Mouse (Mus musculus) gastrocnemius, adult 18-20 months (tissue): ENCODE results near the gene C2cd2l. TPM values are rescaled to one million over a fixed set of nuclear protein-coding genes. Genes with fewer than 3 reads are reported as not detected.
"Not testable (repeated sequence)": the region's sequence is repeated elsewhere in the genome, so short reads cannot be mapped to it uniquely, and the experiment has no call there.

Experiments used
- DNase-seq: peaks from one replicate; pipeline ENCODE4 v3.0.0; 2021; ENCODE audit warnings: low spot score
- total RNA-seq, 2 experiments: library from RNA; stranded (reverse); gene quantifications; 2 replicates each; pipeline ENCODE4 v1.2.3; 2021

C2cd2l gene
- total RNA-seq, 2 experiments from 2014 or later, result 14.1 to 14.8 TPM

- DNase-seq, result not testable (repeated sequence)
Observed at GRCm38 (mm10) chr9:44336513-44336912, 16.4 kb upstream of the C2cd2l start.

GRCm38 (mm10) chr9:44336093-44336406 is 16.0 kb upstream of the C2cd2l start:
- DNase-seq, result no peak

GRCm38 (mm10) chr9:44335331-44336092 is 15.4 kb upstream of the C2cd2l start:
- DNase-seq, result no peak

DNA sequence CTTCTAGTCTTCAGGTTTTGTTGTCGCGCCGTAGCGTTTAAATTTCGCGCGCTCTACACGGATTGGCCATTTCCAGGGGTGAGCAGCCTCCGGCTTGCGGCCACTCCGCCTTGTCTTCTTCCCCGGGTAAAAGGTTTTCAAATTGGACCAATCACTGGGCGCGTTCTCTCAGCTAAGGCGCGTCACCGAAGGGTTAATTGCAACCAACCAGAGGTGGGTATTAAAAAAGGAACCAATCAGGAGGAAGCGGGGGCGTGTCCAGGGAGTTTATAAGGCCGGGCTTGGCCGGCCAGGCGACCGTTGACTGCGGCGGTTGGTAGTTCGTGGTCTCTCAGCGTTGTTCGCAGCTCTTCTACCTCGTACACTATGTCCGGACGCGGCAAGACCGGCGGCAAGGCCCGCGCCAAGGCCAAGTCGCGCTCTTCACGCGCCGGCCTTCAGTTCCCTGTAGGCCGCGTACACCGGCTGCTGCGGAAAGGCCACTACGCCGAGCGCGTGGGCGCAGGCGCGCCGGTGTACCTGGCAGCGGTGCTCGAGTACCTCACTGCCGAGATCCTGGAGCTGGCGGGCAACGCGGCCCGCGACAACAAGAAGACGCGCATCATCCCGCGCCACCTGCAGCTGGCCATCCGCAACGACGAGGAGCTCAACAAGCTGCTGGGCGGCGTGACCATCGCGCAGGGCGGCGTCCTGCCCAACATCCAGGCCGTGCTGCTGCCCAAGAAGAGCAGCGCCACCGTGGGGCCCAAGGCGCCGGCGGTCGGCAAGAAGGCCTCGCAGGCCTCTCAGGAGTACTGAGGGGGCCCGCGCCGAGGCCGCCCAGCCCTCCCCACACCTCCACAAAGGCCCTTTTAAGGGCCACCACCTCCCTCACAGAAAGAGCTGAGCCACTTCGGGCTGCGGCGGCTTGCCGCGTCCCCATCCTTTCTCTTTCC is 14.6 kb upstream of the C2cd2l start, which contains the start of gene H2afx:
TSS of gene H2afx (plus strand) at position 299 of the 935 bp plus-strand sequence.
- DNase-seq, result peak; percentile 99

DNA sequence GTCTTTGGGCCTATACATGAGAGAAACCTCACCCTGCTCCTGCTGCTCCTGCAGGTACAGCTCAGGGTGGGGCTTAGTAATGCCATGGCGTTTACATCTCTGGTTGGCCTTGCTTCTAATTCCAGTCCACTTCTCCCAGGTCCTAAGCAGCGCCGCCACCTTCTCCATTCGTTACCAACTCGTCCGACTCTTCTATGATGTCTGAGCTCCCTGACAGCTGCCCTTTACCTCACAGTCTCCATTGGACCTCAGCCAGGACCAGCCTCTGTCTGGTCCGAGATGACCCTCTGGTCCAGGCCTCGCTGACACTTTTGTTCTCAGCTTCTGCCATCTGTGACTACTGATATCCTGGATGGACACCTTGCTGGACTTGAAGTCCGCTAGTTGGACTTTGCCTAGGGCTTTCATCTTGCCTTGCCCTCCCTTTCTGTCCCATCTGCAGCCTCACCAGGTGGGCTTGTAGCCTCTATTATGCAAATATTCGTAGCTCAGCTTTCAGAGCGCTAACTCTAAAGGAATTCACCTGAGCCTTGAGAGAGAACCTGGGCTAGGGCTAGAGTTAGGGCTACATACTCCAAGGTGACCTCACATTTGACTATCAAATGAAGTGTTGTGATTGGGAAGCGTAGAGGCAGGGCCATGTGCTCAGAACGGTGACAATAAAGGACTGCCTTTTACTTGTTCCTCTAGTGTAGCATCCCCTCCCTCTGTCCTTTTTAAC is 13.0 kb upstream of the C2cd2l start:
- no peak for DNase-seq

DNA sequence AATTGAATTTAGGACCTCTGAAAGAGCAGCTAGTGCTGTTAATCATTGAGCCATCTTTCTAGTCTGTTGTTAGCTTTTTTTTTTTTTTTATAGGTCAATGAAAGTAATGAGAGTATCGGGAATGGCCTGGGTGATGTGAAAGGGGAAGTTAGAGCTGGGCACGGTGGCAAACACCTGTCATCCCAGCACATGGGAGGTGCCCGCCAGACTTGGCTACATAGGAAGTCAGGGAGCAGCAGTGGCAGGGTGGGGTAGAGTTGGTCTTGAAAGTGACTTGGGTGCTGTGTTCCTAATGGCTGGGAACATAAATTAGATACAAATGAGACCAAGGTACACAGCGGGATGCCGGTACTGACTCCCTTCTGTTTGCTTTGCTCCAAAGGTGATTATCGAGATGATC is 10.7 kb upstream of the C2cd2l start:
- DNase-seq, result no peak

GRCm38 (mm10) chr9:44327926-44328325 is 7.8 kb upstream of the C2cd2l start:
- no peak for DNase-seq

DNA sequence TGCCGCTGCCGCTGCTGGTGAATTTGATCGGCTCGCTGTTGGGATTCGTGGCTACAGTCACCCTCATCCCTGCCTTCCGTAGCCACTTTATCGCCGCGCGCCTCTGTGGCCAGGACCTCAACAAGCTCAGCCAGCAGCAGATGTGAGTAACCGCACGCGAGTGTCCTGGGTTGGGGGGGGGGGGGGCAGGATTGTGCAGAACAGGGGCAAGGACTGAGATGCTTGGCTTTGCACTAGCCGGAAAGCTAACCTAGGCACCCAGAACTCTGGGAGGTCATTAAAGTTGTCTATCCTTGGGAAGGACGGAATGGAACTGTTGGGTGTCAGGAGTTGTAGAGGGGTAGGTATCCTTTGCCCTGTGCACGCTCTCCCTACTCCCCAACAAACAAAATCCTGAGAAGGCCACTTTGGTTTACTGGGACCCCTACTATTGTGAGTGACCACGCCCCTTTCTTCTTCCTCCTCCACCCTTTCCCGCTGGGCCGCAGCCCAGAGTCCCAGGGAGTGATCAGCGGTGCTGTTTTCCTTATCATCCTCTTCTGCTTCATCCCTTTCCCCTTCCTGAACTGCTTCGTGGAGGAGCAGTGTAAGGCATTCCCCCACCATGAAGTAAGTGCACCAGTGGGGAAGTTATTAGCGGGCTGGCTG is 7.1 kb upstream of the C2cd2l start:
- peak; percentile 31 for DNase-seq

DNA sequence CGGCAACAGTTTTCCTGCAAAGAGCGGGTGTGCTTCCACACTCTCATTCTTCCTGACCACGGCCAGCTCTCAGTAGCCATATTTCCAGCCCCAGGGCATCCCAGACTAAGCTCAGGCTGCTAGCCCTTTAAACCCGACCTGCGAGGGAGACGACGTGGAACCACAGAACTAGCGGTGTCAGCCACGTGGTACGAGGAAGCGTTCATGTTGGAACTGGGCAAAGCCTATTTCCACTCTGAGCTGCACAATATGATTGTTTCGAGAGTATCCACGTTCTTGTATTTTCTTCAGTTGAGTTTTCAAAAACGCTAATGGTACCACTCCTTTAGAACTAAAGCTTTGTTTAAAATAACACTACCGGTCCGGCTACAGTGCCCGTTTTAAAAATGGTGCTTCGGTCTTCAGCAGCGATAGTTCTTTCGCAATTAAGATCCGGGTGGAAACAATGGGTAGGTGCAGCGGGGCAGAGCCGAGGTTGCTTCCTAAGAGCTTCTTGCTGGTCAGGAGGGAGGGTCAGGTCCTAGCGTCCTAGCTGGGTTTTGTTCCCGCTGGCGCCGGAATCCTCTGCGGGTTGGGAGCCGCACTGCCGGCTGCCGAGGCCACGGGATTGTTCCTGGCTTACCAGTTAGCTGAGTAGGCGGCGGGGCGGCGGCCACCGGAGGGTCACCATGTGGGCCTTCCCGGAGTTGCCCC is 6.4 kb upstream of the C2cd2l start:
- peak; percentile 88 for DNase-seq

- no peak for DNase-seq
Observed at GRCm38 (mm10) chr9:44325768-44326370, 5.8 kb upstream of the C2cd2l start, which contains the start of gene Dpagt1. TSS of gene Dpagt1 (plus strand) at chr9:44326019.

- not testable (repeated sequence) for DNase-seq
Observed at GRCm38 (mm10) chr9:44325032-44325767, 5.1 kb upstream of the C2cd2l start.

GRCm38 (mm10) chr9:44324147-44324546 is 4.1 kb upstream of the C2cd2l start:
- DNase-seq, result no peak

DNA sequence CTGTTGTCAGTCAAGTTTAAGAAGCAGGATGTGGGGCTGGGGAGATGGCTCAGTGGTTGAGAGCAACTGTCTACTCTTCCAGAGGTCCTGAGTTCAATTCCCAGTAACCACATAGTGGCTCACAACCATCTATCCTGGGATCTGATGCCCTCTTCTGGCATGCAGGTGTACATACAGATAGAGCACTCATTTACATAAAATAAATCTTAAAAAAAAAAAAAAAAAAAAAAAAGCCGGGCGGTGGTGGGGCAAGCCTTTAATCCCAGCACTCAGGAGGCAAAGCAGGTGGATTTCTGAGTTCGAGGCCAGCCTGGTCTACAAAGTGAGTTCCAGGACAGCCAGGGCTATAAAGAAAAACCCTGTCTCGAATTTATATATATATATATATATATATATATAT is 3.6 kb upstream of the C2cd2l start:
- not testable (repeated sequence) for DNase-seq

DNA sequence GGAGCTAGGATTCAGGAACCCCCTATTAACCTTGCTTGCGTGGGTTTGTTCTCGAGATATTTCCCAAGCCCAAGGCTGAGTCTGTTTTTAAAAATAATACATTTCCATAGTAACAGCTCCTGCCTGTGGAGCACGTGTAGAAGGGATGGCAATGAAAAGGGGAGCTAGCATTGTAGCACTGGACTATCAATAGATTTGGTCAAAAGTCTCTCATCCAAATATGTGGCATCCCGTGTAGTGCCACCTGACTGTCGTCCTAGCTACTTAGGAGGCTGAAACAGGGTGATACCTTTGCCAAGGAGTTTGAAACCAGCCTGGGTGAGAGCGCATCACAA is 681 bp upstream of the C2cd2l start:
- DNase-seq, result no peak

- DNase-seq, result no peak
Observed at GRCm38 (mm10) chr9:44319105-44319886, 789 bp downstream of the C2cd2l start.

GRCm38 (mm10) chr9:44318826-44319095 is 1.3 kb downstream of the C2cd2l start:
- no peak for DNase-seq

DNA sequence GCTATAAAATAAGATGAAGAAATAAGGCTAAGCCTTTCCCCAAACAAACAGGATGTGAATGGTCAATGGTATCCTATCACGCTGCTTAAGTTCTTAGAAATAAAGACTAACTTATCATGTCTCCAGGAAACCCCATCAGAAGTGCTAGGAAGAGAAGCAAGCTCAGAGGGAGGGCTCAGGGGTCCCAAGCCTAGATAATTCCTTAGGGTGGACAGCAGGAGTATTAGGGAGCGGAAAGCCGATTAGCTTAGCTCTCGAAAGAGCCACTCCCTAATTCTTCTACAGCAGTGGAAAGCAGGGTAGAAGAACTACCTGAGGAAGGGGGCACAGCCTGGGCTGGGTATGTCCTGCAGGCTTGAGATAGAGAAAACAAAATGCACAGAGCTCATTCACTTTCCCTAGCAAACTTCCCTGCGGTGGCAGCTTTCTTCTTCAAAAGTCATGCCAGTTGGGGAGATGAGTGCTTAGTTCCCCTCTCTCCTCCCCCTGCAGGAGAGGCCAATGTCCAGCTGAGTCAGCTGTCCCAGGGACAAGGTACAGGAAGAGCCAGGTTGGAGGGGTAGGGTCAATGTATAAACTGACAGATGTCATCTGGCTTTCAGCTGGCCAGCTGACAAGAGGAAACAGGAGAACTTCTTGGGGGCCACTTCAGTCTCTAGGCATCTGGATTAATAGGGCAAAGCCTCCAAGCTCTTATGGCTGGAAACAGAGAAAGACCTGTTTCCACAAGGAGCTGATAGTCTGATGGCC is 1.8 kb downstream of the C2cd2l start:
- DNase-seq, result no peak

- no peak for DNase-seq
Observed at GRCm38 (mm10) chr9:44317452-44317851, 2.6 kb downstream of the C2cd2l start.
